ENCODE assay signal across 9 mouse cellular contexts in genomic region chr15:94342365-94342764, GRCm38 (mm10).
A peak's percentile ranks its signal among the peaks of the same experiment; 100 is the strongest.
DNase-seq lines count a peak whose midpoint lies in the region; ATAC-seq and TF ChIP-seq lines count a peak whose summit lies in the region.
"Had no signal": no experiment of that assay in that cellular context is flagged by ENCODE, and none has a peak within 500 bp of the region (broad histone marks: within the 10 kb centered on the region; RNA-seq: fewer than 3 reads in every experiment).

No protein-coding gene starts in this region.

- H3K4me1 ChIP-seq in ES-E14 (ENCODE audit: control insufficient read depth in 2 of 2, insufficient read depth in 2 of 2, low read length in 2 of 2, poor library complexity in 1 of 2): no peaks in the 10 kb centered on the region
- H3K4me1 ChIP-seq in cerebellum, adult 2 months (ENCODE audit: control insufficient read depth, insufficient read depth, low read length): no peaks in the 10 kb centered on the region
- H3K4me1 ChIP-seq in lung, postnatal 0 days (ENCODE audit: insufficient read depth, low read depth, low read length): no peaks in the 10 kb centered on the region
- H3K4me1 ChIP-seq: liver, embryonic 13.5 days had no signal

- intact Hi-C loops in gastrocnemius, adult 2 months (cut with DNase I): loop anchor here (1.0 kb wide), 1 partner anchor 178 kb away; no protein-coding TSS in a partner anchor

- no peak overlapping the region for H3K9ac ChIP-seq in ES-E14 (ENCODE audit: insufficient read depth, low read depth, low read length, poor library complexity, severe bottlenecking)
- no peak overlapping the region for H3K9ac ChIP-seq in lung, postnatal 0 days (replicated peaks; ENCODE audit: low read depth)
- H3K9ac ChIP-seq: liver, embryonic 13.5 days had no signal

- no peaks in the 10 kb centered on the region for H3K79me2 ChIP-seq in C2C12 (ENCODE audit: control insufficient read depth, insufficient read depth)

- H3K27ac ChIP-seq in ES-E14 (ENCODE audit: insufficient read depth, low read depth, low read length, poor library complexity, severe bottlenecking): no peak overlapping the region
- no peak overlapping the region for H3K27ac ChIP-seq in cerebellum, adult 2 months (ENCODE audit: insufficient read depth, low read length)
- no peak overlapping the region for H3K27ac ChIP-seq in gastrocnemius, adult 2 months
- H3K27ac ChIP-seq in lung, postnatal 0 days (ENCODE audit: low read length): no peak overlapping the region
- H3K27ac ChIP-seq: liver, embryonic 13.5 days had no signal

- no peak overlapping the region for H3ac ChIP-seq in C2C12 (ENCODE audit: control insufficient read depth, insufficient read length, low read depth)

- no peaks in the 10 kb centered on the region for H3K36me3 ChIP-seq in C2C12 (ENCODE audit: control insufficient read depth, insufficient read depth)
- no peaks in the 10 kb centered on the region for H3K36me3 ChIP-seq in ES-E14 (ENCODE audit: control insufficient read depth, insufficient read depth, low read length, poor library complexity, severe bottlenecking)
- no peaks in the 10 kb centered on the region for H3K36me3 ChIP-seq in lung, postnatal 0 days (ENCODE audit: insufficient read depth, low read length)
- H3K36me3 ChIP-seq: liver, embryonic 13.5 days had no signal

- peak; percentile 50 for DNase-seq in ES-E14 (ENCODE audit: low read depth, low spot score)
- DNase-seq in cerebellum, adult 2 months: peak; percentile 26 to 56
- DNase-seq in gastrocnemius, adult 2 months: peak; percentile 83
- peak; percentile 88 for DNase-seq in layer of hippocampus, adult 11-12 months (ENCODE audit: low spot score)
- peak; percentile 55 for DNase-seq in lung, postnatal 0 days (ENCODE audit: low spot score)
- DNase-seq in spleen, adult 18-20 months: peak; percentile 32 to 61
- DNase-seq: liver, embryonic 13.5 days had no signal

- TF ChIP-seq POLR2A in cerebellum, adult 2 months (IDR thresholded peaks at IDR 0.05; ENCODE audit: borderline replicate concordance, insufficient read depth, low read length): no peak

- ATAC-seq in lung, postnatal 0 days: no peak; the same call in 1 of the 2 replicates
- ATAC-seq in megakaryocyte, adult 5-6 weeks (ENCODE audit: poor library complexity, severe bottlenecking): no peak

- no peak for TF ChIP-seq EP300 in lung, postnatal 0 days (IDR thresholded peaks at IDR 0.05)

- peak; percentile 30 for TF ChIP-seq CTCF in C2C12 (IDR thresholded peaks at IDR 0.05; ENCODE audit: control insufficient read depth, insufficient read depth, insufficient read length)
- peak; percentile 38; the same call in 1 of the 2 replicates for TF ChIP-seq CTCF in cerebellum, adult 2 months (IDR thresholded peaks at IDR 0.05; ENCODE audit: borderline replicate concordance, insufficient read depth, low read depth, low read length)
- TF ChIP-seq CTCF in gastrocnemius, adult 2 months (IDR thresholded peaks at IDR 0.05): peak; percentile 91; the same call in 1 of the 2 replicates
- peak; percentile 72 for TF ChIP-seq CTCF in lung, postnatal 0 days (IDR thresholded peaks at IDR 0.05)

- no peak overlapping the region for H3K4me2 ChIP-seq in lung, postnatal 0 days (replicated peaks; ENCODE audit: low read depth, low read length)
- H3K4me2 ChIP-seq: liver, embryonic 13.5 days had no signal

- H3K9me3 ChIP-seq in ES-E14 (ENCODE audit: control insufficient read depth, insufficient read depth, low read depth, low read length): no peaks in the 10 kb centered on the region
- H3K9me3 ChIP-seq in lung, postnatal 0 days (ENCODE audit: low read length): no peaks in the 10 kb centered on the region

- H3K79me3 ChIP-seq in C2C12 (ENCODE audit: low read depth): no peaks in the 10 kb centered on the region

- in situ Hi-C loops in ES-E14 (cut with MboI; ENCODE audit: low sequenced_read_pairs in 2 of 2, unreplicated experiment in 2 of 2): no loop called here

- 70% methylated on average over 10 of the region's 10 CpGs for WGBS in cerebellum, adult 2 months
- WGBS in lung, postnatal 0 days: 56% methylated on average over 10 of the region's 10 CpGs

- H3K27me3 ChIP-seq in C2C12 (ENCODE audit: control insufficient read depth, insufficient read depth, insufficient read length): peaks cover 2% of the 10 kb centered on the region
- no peaks in the 10 kb centered on the region for H3K27me3 ChIP-seq in cerebellum, adult 2 months (ENCODE audit: control insufficient read depth, insufficient read depth, low read length)
- no peaks in the 10 kb centered on the region for H3K27me3 ChIP-seq in lung, postnatal 0 days (replicated peaks; ENCODE audit: insufficient read depth, low read length)
- H3K27me3 ChIP-seq: liver, embryonic 13.5 days had no signal

- H3K4me3 ChIP-seq in C2C12 (ENCODE audit: insufficient read depth, poor library complexity, severe bottlenecking) (no peak overlapping the region), ES-E14 (ENCODE audit: insufficient read depth in 1 of 2, low read depth in 1 of 2, low read length in 2 of 2, poor library complexity in 1 of 2, severe bottlenecking in 1 of 2) (no peak overlapping the region)
- no peak overlapping the region for H3K4me3 ChIP-seq in cerebellum, adult 2 months (replicated peaks; ENCODE audit: insufficient read depth, low read depth, low read length)
- H3K4me3 ChIP-seq in gastrocnemius, adult 2 months: no peak overlapping the region
- H3K4me3 ChIP-seq in lung, postnatal 0 days (ENCODE audit: low read depth, low read length): no peak overlapping the region
- H3K4me3 ChIP-seq: liver, embryonic 13.5 days had no signal

TF ChIP-seq in C2C12, 6 proteins besides CTCF, POLR2A, EP300 and RAD21:
- TF ChIP-seq FOSL1 (IDR thresholded peaks at IDR 0.05; ENCODE audit: insufficient read depth, low read length, poor library complexity, severe bottlenecking): no peak
- no peak for TF ChIP-seq USF1 (IDR thresholded peaks at IDR 0.05; ENCODE audit: low read depth)
- TF ChIP-seq MYOG (IDR thresholded peaks at IDR 0.05; ENCODE audit: control insufficient read depth, extremely low read depth, insufficient read length): no peak
- no peak for TF ChIP-seq MAX (IDR thresholded peaks at IDR 0.05)
- no peak for TF ChIP-seq MYOD1 (IDR thresholded peaks at IDR 0.05; ENCODE audit: control insufficient read depth, insufficient read length, low read depth)
- TF ChIP-seq CEBPB (IDR thresholded peaks at IDR 0.05; ENCODE audit: low read depth): no peak

TF ChIP-seq in ES-E14, 5 proteins besides CTCF, POLR2A, EP300 and RAD21:
- no peak for TF ChIP-seq CHD2 (IDR thresholded peaks at IDR 0.05; ENCODE audit: low read depth, low read length)
- no peak for TF ChIP-seq MAFK (IDR thresholded peaks at IDR 0.05; ENCODE audit: insufficient read depth, low read depth, low read length)
- TF ChIP-seq HCFC1 (IDR thresholded peaks at IDR 0.05; ENCODE audit: borderline replicate concordance, insufficient read depth, low read length): no peak
- TF ChIP-seq ZC3H11A (IDR thresholded peaks at IDR 0.05; ENCODE audit: borderline replicate concordance, low read depth, low read length): no peak
- no peak for TF ChIP-seq ZNF384 (IDR thresholded peaks at IDR 0.05; ENCODE audit: low read depth, low read length)
TF ChIP-seq in ES-E14: peak in this region for 0.

Comparison
In these comparisons a context has a peak if more than half of its experiments do, and no peak if none do; other contexts are left out.
1. CTCF ChIP-seq: peak in every context shown above with its lines; median percentile 91 in gastrocnemius, adult 2 months; 72 in lung, postnatal 0 days; 38 in cerebellum, adult 2 months; 30 in C2C12.